Mouse (Mus musculus): Measurements from ENCODE around the gene Hamp2.

GRCm38 (mm10) chr7:30881367-30881766 lies 43.1 kb downstream of the Hamp2 start:
- TF ChIP-seq CTCF (IDR thresholded peaks at IDR 0.05; ENCODE audit: extremely low read depth, insufficient read depth, low read length) (no peak), POLR2A (IDR thresholded peaks at IDR 0.05; ENCODE audit: extremely low read depth, insufficient read depth, low read length) (no peak)

All from cortical plate, adult 2 months (tissue).